Mouse (Mus musculus) G1E (cell line): Measurements from ENCODE around the gene Kcnip1. TPM values are rescaled to one million over a fixed set of nuclear protein-coding genes. Genes with fewer than 3 reads are reported as not detected.
A peak's percentile ranks its signal among the peaks of the same experiment; 100 is the strongest.

Source experiments
- ATAC-seq: 2 replicates; pipeline ENCODE4 v1.8.0; 2016; ENCODE audit warnings: mild to moderate bottlenecking; ENCODE audit not compliant: insufficient number of reproducible peaks, poor library complexity, low FRiP score, severe bottlenecking; ENCODE audit errors: extremely low read depth
- DNase-seq: peaks from one replicate; pipeline ENCODE4 v3.0.0; 2012; ENCODE audit warnings: low spot score
- H3K27me3 ChIP-seq: 2 replicates; pipeline ENCODE4 v1.6.1; 2012; ENCODE audit warnings: mild to moderate bottlenecking, low read length, inconsistent platforms; ENCODE audit not compliant: insufficient read depth
- H3K36me3 ChIP-seq: replicated peaks from 2 replicates; pipeline ENCODE3; 2012; ENCODE audit warnings: mild to moderate bottlenecking, inconsistent platforms
- H3K4me1 ChIP-seq: 2 replicates; pipeline ENCODE4 v1.6.1; 2012; ENCODE audit warnings: low read depth, low read length, inconsistent platforms, mixed read lengths; ENCODE audit not compliant: insufficient read depth
- H3K4me3 ChIP-seq: 2 replicates; pipeline ENCODE4 v1.5.1; 2012; ENCODE audit warnings: low read depth, mild to moderate bottlenecking, inconsistent platforms, low read length, moderate library complexity, mixed read lengths
- H3K9me3 ChIP-seq: replicated peaks from 2 replicates; pipeline ENCODE4 v1.6.1; 2012; ENCODE audit warnings: inconsistent platforms
- CTCF ChIP-seq: IDR thresholded peaks from 2 replicates; pipeline ENCODE4 v1.5.1; 2012; ENCODE audit warnings: low read depth, low read length, inconsistent platforms, mixed read lengths
- GATA1 ChIP-seq: IDR thresholded peaks from 2 replicates; pipeline ENCODE4 v1.6.1; 2012; ENCODE audit warnings: borderline replicate concordance, low read length, inconsistent platforms, mixed read lengths
- GATA2 ChIP-seq: IDR thresholded peaks from 2 replicates; pipeline ENCODE4 v1.6.1; 2012; ENCODE audit warnings: low read depth, low read length, inconsistent platforms, borderline replicate concordance
- POLR2AphosphoS5 ChIP-seq: IDR thresholded peaks from 2 replicates; pipeline ENCODE4 v1.6.1; 2012; ENCODE audit warnings: low read depth, low read length, inconsistent platforms; ENCODE audit not compliant: insufficient replicate concordance
- TAL1 ChIP-seq: conservative IDR thresholded peaks from 2 replicates; pipeline ENCODE4 v1.6.1; 2012; ENCODE audit warnings: low read depth, low read length, inconsistent platforms, mixed read lengths
- polyA plus RNA-seq: library from polyadenylated mRNA; stranded (reverse); fragments of >175 nt; gene quantifications from 2 replicates; pipeline ENCODE4 v1.2.3, GENCODE M21; 2012
- total RNA-seq, 2 experiments: library from RNA; stranded (forward) in 1 of 2; stranded (reverse) in 1 of 2; fragments of 200-1000 nt in 1 of 2; fragments of >200 nt in 1 of 2; fragmentation: Nextera tagmentation in 1 of 2; gene quantifications; 2 replicates each; pipeline ENCODE4 v1.2.3; 2014 to 2017

The Kcnip1 gene
- total and polyA plus RNA-seq, 3 experiments = 0.27 TPM; not detected in 2

DNA sequence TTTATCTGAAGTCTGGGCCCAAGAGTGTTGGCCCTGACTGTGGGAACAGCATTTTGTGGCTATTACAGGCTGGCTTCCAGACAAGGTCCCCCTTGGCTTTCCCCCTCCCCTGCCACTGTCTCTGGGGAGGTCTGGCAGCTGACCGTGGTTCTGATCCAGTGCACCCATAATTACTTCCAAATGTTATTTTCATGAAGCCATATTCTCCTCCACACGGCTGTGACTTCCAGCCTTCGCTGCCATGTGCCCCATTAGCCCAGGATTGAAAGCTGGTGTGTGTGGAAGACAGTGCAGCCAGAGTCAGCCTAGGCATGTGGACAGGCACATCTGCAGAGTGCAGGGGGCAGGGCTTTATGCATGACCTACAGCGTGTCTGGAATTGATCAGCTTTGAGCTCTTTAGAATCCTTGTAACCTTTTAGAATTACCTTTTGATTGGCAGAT is 240.5 kb downstream of the Kcnip1 start:
- Histone ChIP-seq H3K4me1 (no peaks in the 10 kb centered on the region; the same call in 1 of the 2 replicates), H3K4me3 (no peak overlapping the region), H3K9me3 (peaks cover 27% of the 10 kb centered on the region), H3K36me3 (no peaks in the 10 kb centered on the region), H3K27me3 (no peaks in the 10 kb centered on the region)
- TF ChIP-seq GATA1 (no peak), TAL1 (no peak), CTCF (no peak), GATA2 (no peak), POLR2AphosphoS5 (no peak)
- ATAC-seq (no peak), DNase-seq (no peak)

DNA sequence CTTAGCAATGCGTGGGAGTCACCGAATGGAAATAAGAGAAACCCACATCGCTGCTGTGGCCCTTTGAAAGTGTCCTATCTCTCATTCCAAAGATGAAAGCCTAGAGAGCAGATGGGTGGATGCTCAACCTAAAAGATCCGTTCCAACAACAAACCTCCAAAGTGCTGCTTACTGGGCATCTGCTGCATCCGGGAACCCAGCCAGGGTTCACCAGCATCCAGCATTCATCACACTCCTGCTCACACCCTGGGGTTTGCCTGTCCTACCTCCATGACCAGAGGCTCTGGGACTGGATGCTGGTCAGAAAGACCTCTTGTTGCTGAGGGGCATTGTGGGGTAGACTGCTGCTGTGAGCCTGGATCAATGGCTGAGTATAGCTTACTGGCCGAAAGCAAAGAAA is 241.4 kb downstream of the Kcnip1 start:
- TF ChIP-seq GATA1 (no peak), GATA2 (no peak), POLR2AphosphoS5 (no peak), CTCF (no peak), TAL1 (no peak)
- Histone ChIP-seq H3K9me3 (peaks cover 24% of the 10 kb centered on the region), H3K4me3 (no peak overlapping the region), H3K4me1 (no peaks in the 10 kb centered on the region; the same call in 1 of the 2 replicates), H3K36me3 (no peaks in the 10 kb centered on the region), H3K27me3 (no peaks in the 10 kb centered on the region)
- no peak for DNase-seq
- ATAC-seq = no peak

DNA sequence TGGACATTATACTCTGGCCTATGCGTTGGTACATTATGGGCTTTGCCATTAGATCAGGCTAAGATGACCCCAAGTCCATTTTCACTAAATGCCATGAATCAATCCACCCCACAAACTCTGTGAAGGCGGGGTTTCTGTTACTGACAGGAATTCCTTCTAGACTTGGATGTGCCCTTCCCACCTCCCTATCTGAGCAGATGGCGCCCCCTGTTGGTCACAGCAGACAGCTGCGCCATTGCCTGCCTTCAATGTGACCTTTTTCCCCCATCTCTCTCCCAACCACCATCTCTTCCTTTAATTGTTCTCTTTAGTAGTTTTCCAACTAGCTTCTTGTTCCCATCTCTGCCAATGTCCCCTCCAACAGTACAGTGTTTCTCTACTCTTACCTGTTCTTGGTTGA is 243.0 kb downstream of the Kcnip1 start:
- Histone ChIP-seq H3K27me3 (no peaks in the 10 kb centered on the region), H3K36me3 (no peaks in the 10 kb centered on the region), H3K9me3 (peaks cover 22% of the 10 kb centered on the region), H3K4me1 (no peaks in the 10 kb centered on the region; the same call in 1 of the 2 replicates), H3K4me3 (no peak overlapping the region)
- TF ChIP-seq CTCF = 0 out of 2 replicates have a peak, but pooled peaks have one; percentile 19
- no peak for TF ChIP-seq GATA2
- DNase-seq (no peak), ATAC-seq (no peak)

DNA sequence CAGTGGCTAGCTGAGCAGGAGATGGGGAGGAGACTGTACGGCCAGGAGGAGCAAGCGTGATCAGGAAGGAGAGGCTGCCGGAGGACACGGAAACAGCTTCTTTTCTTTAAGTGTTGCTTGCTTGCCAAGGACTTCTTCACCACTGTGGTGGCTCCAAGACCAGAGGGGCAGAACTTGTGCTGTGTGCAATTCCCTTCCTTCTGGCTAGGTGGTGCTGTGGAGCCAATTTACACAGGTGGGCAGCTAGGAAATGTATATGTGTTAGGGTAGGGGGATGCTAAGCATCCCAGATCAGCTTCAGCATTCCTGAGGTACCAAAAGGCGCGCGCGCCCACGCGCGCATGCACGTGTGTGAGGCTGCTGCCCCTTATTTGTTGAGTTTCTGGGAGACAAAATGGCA is 243.5 kb downstream of the Kcnip1 start:
- TF ChIP-seq TAL1 = no peak
- peak; percentile 20; the same call in 1 of the 2 replicates for TF ChIP-seq CTCF
- H3K4me3 ChIP-seq = no peak overlapping the region
- ATAC-seq (no peak), DNase-seq (no peak)
- H3K4me1 ChIP-seq = no peaks in the 10 kb centered on the region; the same call in 1 of the 2 replicates
- no peaks in the 10 kb centered on the region for H3K36me3 ChIP-seq
- no peaks in the 10 kb centered on the region for H3K27me3 ChIP-seq
- H3K9me3 ChIP-seq = peaks cover 22% of the 10 kb centered on the region

DNA sequence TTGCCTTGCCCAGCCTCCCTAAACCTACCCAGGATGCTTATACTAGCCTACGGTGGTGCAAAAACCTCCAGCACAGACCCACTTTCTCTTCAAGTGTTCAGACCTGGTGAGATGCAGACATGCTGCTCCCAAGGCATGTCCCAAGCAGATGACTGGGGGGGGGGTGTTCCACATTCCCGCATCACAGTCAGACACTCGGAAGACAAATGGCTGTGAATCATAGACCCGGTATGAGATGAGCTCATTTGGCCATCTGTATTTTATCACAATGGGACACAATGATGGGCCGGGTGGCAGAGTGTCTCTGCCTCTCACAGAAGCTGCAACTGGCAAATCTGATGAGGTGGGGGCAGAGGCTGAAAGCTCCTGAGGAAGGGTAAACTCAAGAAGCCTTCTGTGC is 244.2 kb downstream of the Kcnip1 start:
- Histone ChIP-seq H3K4me3 (no peak overlapping the region), H3K4me1 (no peaks in the 10 kb centered on the region; the same call in 1 of the 2 replicates), H3K27me3 (no peaks in the 10 kb centered on the region), H3K9me3 (peaks cover 24% of the 10 kb centered on the region), H3K36me3 (no peaks in the 10 kb centered on the region)
- no peak for ATAC-seq
- DNase-seq = no peak
- TF ChIP-seq POLR2AphosphoS5 (no peak), GATA2 (no peak), GATA1 (no peak), TAL1 (no peak), CTCF (no peak)

DNA sequence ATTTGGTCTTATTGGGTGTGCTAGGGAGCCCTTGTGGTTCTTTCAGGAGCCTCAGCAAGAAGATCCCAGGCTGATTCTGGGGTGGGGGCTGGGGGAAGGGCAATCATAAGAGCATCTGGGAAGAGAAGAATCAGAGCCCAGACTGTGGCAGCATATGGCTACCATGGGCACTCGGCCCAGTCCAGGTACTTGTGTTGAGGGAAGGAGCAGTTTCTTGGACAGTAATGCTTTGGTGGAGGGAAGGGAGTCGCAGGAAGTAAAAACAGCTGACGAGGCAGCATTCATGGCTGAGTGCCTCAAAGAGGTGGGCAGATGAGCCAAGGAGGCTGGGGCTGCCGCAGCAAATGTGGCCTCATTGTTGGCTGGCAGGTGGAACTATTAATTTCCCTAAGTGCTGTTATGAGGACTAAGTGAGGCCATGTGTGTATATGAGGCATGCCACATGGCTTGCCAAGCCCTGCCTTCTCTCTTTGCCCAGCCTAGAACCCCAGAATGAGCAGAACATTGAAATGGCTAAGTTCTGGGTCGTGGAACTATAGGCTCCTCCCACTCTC is 245.5 kb downstream of the Kcnip1 start:
- H3K9me3 ChIP-seq = peaks cover 22% of the 10 kb centered on the region
- ATAC-seq = no peak
- TF ChIP-seq TAL1 (no peak), POLR2AphosphoS5 (no peak), CTCF (no peak), GATA1 (no peak), GATA2 (no peak)

DNA sequence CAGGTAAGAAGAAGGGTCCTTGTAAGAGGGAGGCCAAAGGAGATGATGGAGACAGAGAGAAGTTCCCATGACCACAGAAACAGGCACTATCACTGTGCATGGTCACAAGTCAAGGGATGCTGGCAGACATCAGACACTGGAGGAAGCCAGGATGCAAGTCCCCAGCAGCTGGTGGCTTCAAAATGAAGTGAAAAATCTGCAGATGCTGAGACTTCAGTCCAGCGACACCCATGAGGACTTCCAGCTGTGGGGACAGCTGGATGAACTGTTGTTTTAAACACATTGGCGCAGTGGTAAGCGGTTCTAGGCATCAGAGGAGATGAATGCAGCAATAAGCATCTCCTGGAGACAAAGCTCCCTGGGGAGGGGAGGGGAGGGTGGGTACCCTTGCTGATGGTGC is 246.6 kb downstream of the Kcnip1 start:
- Histone ChIP-seq H3K4me1 (no peaks in the 10 kb centered on the region; the same call in 1 of the 2 replicates), H3K4me3 (no peak overlapping the region), H3K36me3 (no peaks in the 10 kb centered on the region), H3K27me3 (no peaks in the 10 kb centered on the region), H3K9me3 (peaks cover 21% of the 10 kb centered on the region)
- ATAC-seq (no peak), DNase-seq (no peak)
- TF ChIP-seq TAL1 (no peak), POLR2AphosphoS5 (no peak), GATA1 (no peak), GATA2 (no peak), CTCF (no peak)

More for the DNA sequence above, 245.5 kb downstream of the Kcnip1 start:
- H3K4me1 ChIP-seq = no peaks in the 10 kb centered on the region; the same call in 1 of the 2 replicates
- no peaks in the 10 kb centered on the region for H3K27me3 ChIP-seq
- H3K36me3 ChIP-seq = no peaks in the 10 kb centered on the region
- H3K4me3 ChIP-seq = no peak overlapping the region
- DNase-seq = no peak
